Mouse (Mus musculus) skeletal muscle tissue, adult 2 months (tissue): ENCODE measurements at regions not wholly inside any gene's neighbourhood (a gene's known extent, or its start where the extent isn't known, plus 50 kb on each side); places are given as distances from the start of the nearest gene placed in this dataset.

Experiments used
- DNase-seq: peaks from one replicate; pipeline ENCODE4 v3.0.0-alpha.2; 2012; ENCODE audit warnings: low read depth, low spot score

GRCm38 (mm10) chr2:159645861-159646260 lies 688.1 kb downstream of the Gm826 start:
- peak; percentile 59 for DNase-seq

GRCm38 (mm10) chr2:159646595-159646994 lies 687.4 kb downstream of the Gm826 start:
- peak; percentile 24 for DNase-seq

GRCm38 (mm10) chr2:159652243-159652642 lies 681.7 kb downstream of the Gm826 start:
- DNase-seq: no peak

GRCm38 (mm10) chr2:159676845-159677244 lies 657.1 kb downstream of the Gm826 start:
- DNase-seq: no peak

GRCm38 (mm10) chr2:159680641-159681040 lies 653.3 kb downstream of the Gm826 start:
- DNase-seq: no peak

GRCm38 (mm10) chr2:159703100-159703499 lies 630.9 kb downstream of the Gm826 start:
- peak; percentile 36 for DNase-seq

GRCm38 (mm10) chr2:159708141-159708540 lies 625.8 kb downstream of the Gm826 start:
- DNase-seq: peak; percentile 67

- no peak for DNase-seq
Observed at GRCm38 (mm10) chr2:159714633-159715032, 619.3 kb downstream of the Gm826 start.

GRCm38 (mm10) chr2:159718738-159719137 lies 615.2 kb downstream of the Gm826 start:
- DNase-seq: no peak

- DNase-seq: no peak
Observed at GRCm38 (mm10) chr2:159725158-159726076, 608.5 kb downstream of the Gm826 start.

- DNase-seq: no peak
Observed at GRCm38 (mm10) chr2:159729301-159729700, 604.7 kb downstream of the Gm826 start.

- DNase-seq: peak; percentile 45
Observed at GRCm38 (mm10) chr2:159730221-159730620, 603.7 kb downstream of the Gm826 start.

- DNase-seq: no peak
Observed at GRCm38 (mm10) chr2:159731305-159731704, 602.7 kb downstream of the Gm826 start.

GRCm38 (mm10) chr2:159732413-159732812 lies 601.5 kb downstream of the Gm826 start:
- DNase-seq: peak; percentile 68

- DNase-seq: no peak
Observed at GRCm38 (mm10) chr2:159734576-159734975, 599.4 kb downstream of the Gm826 start.

GRCm38 (mm10) chr2:159755541-159756011 lies 578.4 kb downstream of the Gm826 start:
- DNase-seq: peak; percentile 20

GRCm38 (mm10) chr2:159760806-159761205 lies 573.2 kb downstream of the Gm826 start:
- DNase-seq: no peak

- DNase-seq: no peak
Observed at GRCm38 (mm10) chr2:159763115-159763514, 570.8 kb downstream of the Gm826 start.
